Mouse (Mus musculus) ES-E14 (cell line): ENCODE measurements around the gene Srcin1. TPM values are rescaled to one million over a fixed set of nuclear protein-coding genes. Genes with fewer than 3 reads are reported as not detected.

Source experiments
- DNase-seq: peaks from one replicate; pipeline ENCODE4 v3.0.0-alpha.2; 2013; ENCODE audit warnings: low read depth, low spot score
- H3K27ac ChIP-seq: 2 replicates; pipeline ENCODE4 v1.5.1; 2012; ENCODE audit warnings: low read depth, mild to moderate bottlenecking, low read length, moderate library complexity, mixed read lengths; ENCODE audit not compliant: poor library complexity, insufficient read depth, severe bottlenecking
- H3K36me3 ChIP-seq: 2 replicates; pipeline ENCODE4 v1.6.1; 2012; ENCODE audit warnings: mild to moderate bottlenecking, low read length, moderate library complexity, mixed read lengths; ENCODE audit not compliant: control insufficient read depth, poor library complexity, insufficient read depth, severe bottlenecking
- H3K4me1 ChIP-seq, 2 experiments: fragments of 150-350 bp in 1 of 2; sonication (generic) in 1 of 2; 2 replicates each; pipeline ENCODE4 v1.6.1; 2012; ENCODE audit warnings: low read length in 2 of 2, mild to moderate bottlenecking in 1 of 2, mixed read lengths in 1 of 2; ENCODE audit not compliant: control insufficient read depth in 2 of 2, insufficient read depth in 2 of 2, poor library complexity in 1 of 2
- H3K4me3 ChIP-seq, 2 experiments: fragments of 150-350 bp in 1 of 2; sonication (generic) in 1 of 2; 2 replicates each; pipeline ENCODE4 v1.5.1; 2012; ENCODE audit warnings: low read length in 2 of 2, low read depth in 1 of 2, mild to moderate bottlenecking in 1 of 2, mixed read lengths in 1 of 2; ENCODE audit not compliant: insufficient read depth in 1 of 2, poor library complexity in 1 of 2, severe bottlenecking in 1 of 2
- H3K9ac ChIP-seq: 2 replicates; pipeline ENCODE4 v1.6.1; 2012; ENCODE audit warnings: low read depth, mild to moderate bottlenecking, low read length, mixed read lengths; ENCODE audit not compliant: poor library complexity, insufficient read depth, severe bottlenecking
- H3K9me3 ChIP-seq: fragments of 150-350 bp; sonication (generic); 2 replicates; pipeline ENCODE4 v1.6.1; 2012; ENCODE audit warnings: low read depth, mild to moderate bottlenecking, low read length; ENCODE audit not compliant: control insufficient read depth, insufficient read depth
- CHD2 ChIP-seq: IDR thresholded peaks from 2 replicates; pipeline ENCODE4 v1.6.1; 2014; ENCODE audit warnings: mild to moderate bottlenecking, low read depth, low read length, inconsistent platforms
- HCFC1 ChIP-seq: IDR thresholded peaks from 2 replicates; pipeline ENCODE4 v1.6.1; 2012; ENCODE audit warnings: low read length, inconsistent platforms, borderline replicate concordance; ENCODE audit not compliant: insufficient read depth
- MAFK ChIP-seq: IDR thresholded peaks from 2 replicates; pipeline ENCODE4 v1.6.1; 2014; ENCODE audit warnings: mild to moderate bottlenecking, low read depth, low read length, inconsistent platforms; ENCODE audit not compliant: insufficient read depth
- ZC3H11A ChIP-seq: IDR thresholded peaks from 2 replicates; pipeline ENCODE4 v1.6.1; 2012; ENCODE audit warnings: low read depth, mild to moderate bottlenecking, inconsistent platforms, low read length, borderline replicate concordance
- ZNF384 ChIP-seq: IDR thresholded peaks from 2 replicates; pipeline ENCODE4 v1.6.1; 2012; ENCODE audit warnings: low read depth, low read length, inconsistent platforms
- in situ Hi-C, 2 experiments: fragments of 600-800 bp; cut with MboI; formaldehyde crosslinking; loops; one replicate each; pipeline ENCODE4 v1.15.1; 2025; ENCODE audit warnings: low sequenced_read_pairs in 2 of 2, inconsistent platforms in 1 of 2; ENCODE audit not compliant: unreplicated experiment in 2 of 2
- total RNA-seq: library from RNA; depleted of rRNA; stranded (reverse); fragments of 300-350 nt; gene quantifications from 2 replicates; pipeline ENCODE4 v1.2.3, GENCODE M21; 2012

Gene Srcin1
- total RNA-seq, 1 experiment, result 2.4 TPM

GRCm38 (mm10) chr11:97546804-97547411 is 29.1 kb downstream of the Srcin1 start:
- Histone ChIP-seq H3K4me1 (peaks cover 2 to 28% of the 10 kb centered on the region in 2 experiments; a peak in 3 of 4 replicates), H3K4me3 (peak overlapping the region; percentile 88 to 92), H3K36me3 (no peaks in the 10 kb centered on the region), H3K9me3 (no peaks in the 10 kb centered on the region), H3K27ac (no peak overlapping the region), H3K9ac (peak overlapping the region; percentile 76)
- in situ Hi-C loops, result no loop called here
- no peak for DNase-seq
- TF ChIP-seq ZNF384 (no peak), CHD2 (no peak), HCFC1 (no peak), MAFK (no peak), ZC3H11A (no peak)

GRCm38 (mm10) chr11:97545808-97546560 is 30.0 kb downstream of the Srcin1 start:
- in situ Hi-C loops, result no loop called here
- Histone ChIP-seq H3K36me3 (no peaks in the 10 kb centered on the region), H3K4me1 (peaks cover 4 to 29% of the 10 kb centered on the region in 2 experiments), H3K9me3 (no peaks in the 10 kb centered on the region), H3K4me3 (peak overlapping the region; percentile 88 to 92), H3K27ac (no peak overlapping the region), H3K9ac (peak overlapping the region; percentile 76)
- DNase-seq, result no peak
- no peak for TF ChIP-seq MAFK
- no peak for TF ChIP-seq ZC3H11A
- no peak for TF ChIP-seq ZNF384
- TF ChIP-seq HCFC1, result no peak
- TF ChIP-seq CHD2, result no peak

- Histone ChIP-seq H3K36me3 (no peaks in the 10 kb centered on the region), H3K9me3 (no peaks in the 10 kb centered on the region), H3K4me3 (no peak overlapping the region), H3K4me1 (peaks cover 4 to 32% of the 10 kb centered on the region in 2 experiments), H3K27ac (no peak overlapping the region), H3K9ac (no peak overlapping the region)
- DNase-seq, result no peak
- in situ Hi-C loops, result no loop called here
- TF ChIP-seq ZNF384 (no peak), ZC3H11A (no peak), MAFK (no peak), HCFC1 (no peak), CHD2 (no peak)
Measured at GRCm38 (mm10) chr11:97543883-97544282, 32.1 kb downstream of the Srcin1 start.

GRCm38 (mm10) chr11:97543181-97543733 is 32.7 kb downstream of the Srcin1 start:
- peaks cover 4 to 32% of the 10 kb centered on the region in 2 experiments for H3K4me1 ChIP-seq
- no peaks in the 10 kb centered on the region for H3K9me3 ChIP-seq
- no peak overlapping the region for H3K9ac ChIP-seq
- no peaks in the 10 kb centered on the region for H3K36me3 ChIP-seq
- in situ Hi-C loops, result no loop called here
- H3K4me3 ChIP-seq, result no peak overlapping the region
- no peak overlapping the region for H3K27ac ChIP-seq
- TF ChIP-seq ZC3H11A (no peak), HCFC1 (no peak)
- no peak for DNase-seq
